Mouse (Mus musculus): ENCODE results near the gene Trim5.
"Not testable (repeated sequence)": the region's sequence is repeated elsewhere in the genome, so short reads cannot be mapped to it uniquely, and the experiment has no call there.

Trim5 gene

DNA sequence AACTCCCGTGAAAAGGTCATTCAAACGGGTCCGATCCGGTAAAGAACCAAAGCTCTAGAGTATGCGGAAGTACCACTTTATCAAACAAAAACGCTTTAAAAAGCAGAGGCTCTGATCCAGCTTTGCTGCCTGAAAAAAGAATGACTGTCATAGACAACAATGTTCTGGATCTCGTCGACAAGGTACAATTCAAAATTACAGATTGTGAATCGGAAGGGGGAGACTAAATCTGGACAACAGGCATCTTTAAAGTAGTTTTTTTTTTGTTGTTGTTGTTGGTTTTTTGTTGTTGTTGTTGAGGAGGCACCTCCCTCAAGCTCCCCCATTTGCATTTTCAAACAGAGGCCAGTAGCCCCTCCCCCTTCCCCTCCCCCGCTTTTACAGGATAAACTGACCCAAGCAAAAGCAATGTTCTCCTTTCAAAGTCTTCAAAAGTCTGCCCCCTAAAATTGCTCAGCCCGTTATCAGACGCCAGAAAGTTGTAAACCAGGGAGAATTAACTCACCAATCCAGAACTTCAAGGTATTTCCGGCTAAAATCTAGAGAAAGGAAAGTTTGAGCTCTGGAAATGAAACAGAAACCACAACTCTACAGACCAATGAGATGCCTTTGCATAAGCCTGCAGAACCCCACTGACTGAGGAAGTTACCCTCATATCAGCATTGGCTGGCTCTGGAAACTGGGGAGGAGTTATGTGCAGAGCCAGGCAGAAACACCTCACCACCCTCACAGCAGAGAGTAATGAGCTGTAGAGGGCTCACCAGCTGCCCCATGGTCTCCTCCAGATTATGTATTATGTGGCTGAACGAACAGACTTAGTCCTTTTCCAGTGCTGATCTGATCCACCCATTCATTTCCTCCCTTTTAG, at the start of gene Trim5:
Trim5 (minus strand) TSS at position 519 of the 868 bp plus-strand sequence.
- not testable (repeated sequence) for DNase-seq (ENCODE audit: low spot score in 2 of 2)

DNA sequence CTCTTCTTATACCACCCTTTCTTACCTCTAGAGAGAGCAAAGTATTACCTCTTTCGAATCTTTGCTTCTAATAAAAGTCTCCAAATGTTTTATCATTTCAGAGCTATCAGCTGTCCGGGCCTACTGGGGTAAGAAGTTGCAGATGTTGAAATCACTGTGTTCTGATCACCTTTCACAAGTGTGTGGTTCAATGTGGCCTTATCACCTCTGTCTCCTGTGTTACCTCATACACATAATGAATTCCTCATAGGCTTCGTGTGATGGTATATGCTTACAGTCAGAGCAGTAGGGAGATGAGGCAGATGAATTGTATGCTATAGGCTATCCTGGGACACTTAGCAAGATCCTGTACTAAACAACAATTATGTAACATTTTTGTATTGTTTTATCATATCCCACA, 47.7 kb upstream of the Trim5 start:
- DNase-seq (ENCODE audit: low spot score in 2 of 2): not testable (repeated sequence)

DNA sequence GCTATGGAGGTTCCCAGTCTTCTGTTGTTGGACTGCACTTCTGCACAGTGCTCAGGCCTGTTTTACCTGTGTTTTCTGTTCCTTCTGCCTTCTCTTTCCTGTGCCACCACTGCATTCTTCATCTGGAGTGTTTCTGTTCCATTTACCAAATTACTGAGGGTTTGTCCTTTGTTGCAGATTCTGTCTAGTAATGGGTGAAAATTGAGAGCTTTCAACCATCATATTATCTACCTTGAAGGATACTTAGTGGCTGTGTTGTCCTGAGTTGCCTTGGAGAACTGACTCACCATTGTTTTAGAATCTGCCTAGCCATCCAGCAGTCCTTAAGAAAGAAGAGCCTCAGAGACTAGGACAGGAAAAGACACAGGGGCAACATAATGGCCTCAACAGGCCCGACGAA, 41.3 kb upstream of the Trim5 start, which contains the start of gene Trim34b:
Trim34b (plus strand) TSS at position 301 of the 400 bp plus-strand sequence.
- not testable (repeated sequence) for DNase-seq (ENCODE audit: low spot score in 2 of 2)

DNA sequence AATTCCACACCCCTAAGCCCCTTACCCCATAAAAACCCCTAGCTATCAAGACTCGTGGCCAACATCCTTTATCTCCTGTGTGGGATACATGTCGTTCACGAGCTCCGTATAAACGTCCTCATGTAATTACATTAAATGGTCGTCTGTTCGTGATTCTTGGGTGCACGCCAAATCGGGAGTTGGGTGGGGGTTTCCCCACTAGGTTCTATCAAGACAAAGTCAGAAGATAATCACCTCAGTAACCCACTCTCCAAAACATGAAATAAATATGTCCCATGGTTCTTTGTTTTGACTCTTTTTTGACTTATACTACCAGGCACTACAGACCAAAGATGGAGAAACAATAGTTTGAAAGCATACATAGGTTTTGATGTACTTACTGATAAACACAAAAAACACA, 34.1 kb upstream of the Trim5 start:
- no peak for DNase-seq (ENCODE audit: low spot score in 2 of 2)

DNA sequence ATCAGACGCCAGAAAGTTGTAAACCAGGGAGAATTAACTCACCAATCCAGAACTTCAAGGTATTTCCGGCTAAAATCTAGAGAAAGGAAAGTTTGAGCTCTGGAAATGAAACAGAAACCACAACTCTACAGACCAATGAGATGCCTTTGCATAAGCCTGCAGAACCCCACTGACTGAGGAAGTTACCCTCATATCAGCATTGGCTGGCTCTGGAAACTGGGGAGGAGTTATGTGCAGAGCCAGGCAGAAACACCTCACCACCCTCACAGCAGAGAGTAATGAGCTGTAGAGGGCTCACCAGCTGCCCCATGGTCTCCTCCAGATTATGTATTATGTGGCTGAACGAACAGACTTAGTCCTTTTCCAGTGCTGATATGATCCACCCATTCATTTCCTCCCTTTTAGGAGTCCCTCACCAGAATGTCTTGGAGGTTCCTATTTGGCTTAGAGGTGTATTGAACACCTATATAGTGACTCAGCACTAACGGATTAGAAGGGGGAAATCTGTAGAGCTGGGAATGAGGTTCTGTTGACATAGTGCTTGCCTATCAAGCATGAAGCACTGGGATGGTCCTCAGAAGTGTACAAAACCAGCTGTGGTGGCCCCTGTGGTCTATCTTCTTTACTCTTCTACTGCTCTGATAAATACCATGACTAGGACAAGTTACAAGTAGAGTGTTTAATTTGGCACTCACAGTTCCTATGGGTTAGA, 27.6 kb upstream of the Trim5 start, which contains the start of gene Trim12a:
Trim12a (minus strand) TSS at position 98 of the 712 bp plus-strand sequence.
- DNase-seq (ENCODE audit: low spot score in 2 of 2): not testable (repeated sequence)

DNA sequence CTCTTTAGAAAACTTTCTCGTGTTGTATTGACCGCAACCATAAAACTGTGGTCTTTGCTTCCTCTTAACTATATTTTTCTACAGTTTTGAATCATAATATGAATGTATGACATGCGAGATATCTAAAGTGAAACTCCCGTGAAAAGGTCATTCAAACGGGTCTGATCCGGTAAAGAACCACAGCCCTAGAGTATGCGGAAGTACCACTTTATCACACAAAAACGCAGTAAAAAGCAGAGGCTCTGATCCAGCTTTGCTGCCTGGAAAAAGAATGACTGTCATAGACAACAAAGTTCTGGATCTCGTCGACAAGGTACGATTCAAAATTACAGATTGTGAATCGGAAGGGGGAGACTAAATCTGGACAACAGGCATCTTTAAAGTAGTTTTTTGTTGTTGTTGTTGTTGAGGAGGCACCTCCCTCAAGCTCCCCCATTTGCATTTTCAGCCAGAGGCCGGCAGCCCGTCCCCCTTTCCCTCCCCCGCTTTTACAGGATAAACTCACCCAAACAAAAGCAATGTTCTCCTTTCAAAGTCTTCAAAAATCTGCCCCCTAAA, 27.0 kb upstream of the Trim5 start:
- DNase-seq (ENCODE audit: low spot score in 2 of 2): no peak

DNA sequence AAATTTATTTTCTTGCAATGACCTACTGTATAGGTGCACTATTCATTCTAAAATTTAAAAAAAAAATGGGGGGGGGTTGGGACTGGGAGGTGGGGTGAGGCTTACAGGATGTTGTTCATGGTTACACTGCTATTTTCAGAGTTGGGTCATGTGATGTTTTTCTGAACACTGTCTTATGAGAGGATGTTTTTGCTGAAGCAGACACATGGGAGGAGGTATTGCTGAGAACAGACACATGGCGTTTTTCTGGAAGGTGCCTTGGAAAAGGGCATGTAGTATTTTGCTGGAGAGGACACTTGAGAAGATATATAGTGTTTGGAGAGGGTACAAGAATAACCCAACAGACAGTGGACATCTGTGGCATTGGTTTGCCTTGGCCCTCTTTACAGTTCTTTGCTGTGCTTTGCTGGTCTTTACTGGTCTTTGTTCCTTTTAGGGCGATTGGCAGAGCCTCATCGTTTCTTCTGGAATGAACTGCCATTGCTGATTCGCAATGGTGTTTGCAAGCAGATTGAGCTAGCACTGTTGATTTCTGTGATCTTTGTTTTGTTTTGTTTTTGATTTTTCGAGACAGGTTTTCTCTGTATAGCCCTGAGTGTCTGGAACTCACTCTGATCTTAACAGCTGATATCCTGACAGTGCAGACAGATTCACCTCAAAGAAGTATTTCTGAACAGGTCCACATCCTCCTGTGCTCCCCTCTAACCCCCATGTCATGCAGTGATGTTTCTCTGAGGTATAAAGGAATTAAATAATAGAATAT, 3.9 kb upstream of the Trim5 start:
- no peak for DNase-seq (ENCODE audit: low spot score in 2 of 2)

DNA sequence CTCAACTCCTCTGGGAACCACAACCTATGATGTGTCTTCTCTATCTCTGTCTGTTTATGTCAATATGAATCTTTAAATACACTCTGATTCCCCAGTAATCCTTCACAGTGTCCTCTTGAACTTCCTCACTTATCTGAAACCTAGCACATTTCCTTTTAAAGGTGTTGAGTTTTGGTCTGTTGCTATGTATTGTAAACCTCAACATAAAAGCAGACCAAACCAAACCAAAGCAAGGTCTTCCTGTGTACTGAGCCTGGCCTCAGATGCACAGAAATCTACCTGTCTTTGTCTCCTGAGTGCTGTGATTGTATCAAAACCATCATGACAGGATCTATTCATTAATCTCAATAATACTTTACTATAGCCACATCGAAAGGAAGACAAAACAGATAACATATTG, 2.7 kb upstream of the Trim5 start:
- DNase-seq (ENCODE audit: low spot score in 2 of 2): no peak

DNA sequence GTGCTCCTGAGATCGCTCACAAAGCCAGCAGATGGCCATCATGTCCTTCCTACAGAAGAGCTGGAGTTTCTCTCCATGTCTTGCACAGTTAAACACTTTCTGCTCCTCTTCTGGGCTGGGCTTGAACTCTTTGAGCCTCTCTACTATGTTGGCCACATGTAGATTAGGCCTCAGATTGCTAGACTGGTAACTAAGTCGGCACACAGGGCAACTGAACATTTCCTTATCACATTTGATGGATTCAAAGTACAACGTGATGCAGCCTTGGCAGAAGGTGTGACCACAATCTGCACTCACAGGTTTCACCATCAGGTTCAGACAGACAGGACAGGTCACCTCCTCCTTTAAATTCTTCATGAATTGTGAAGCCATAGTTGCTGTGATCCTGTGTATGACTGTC, 8.5 kb downstream of the Trim5 start:
- DNase-seq (ENCODE audit: low spot score in 2 of 2): not testable (repeated sequence)

DNA sequence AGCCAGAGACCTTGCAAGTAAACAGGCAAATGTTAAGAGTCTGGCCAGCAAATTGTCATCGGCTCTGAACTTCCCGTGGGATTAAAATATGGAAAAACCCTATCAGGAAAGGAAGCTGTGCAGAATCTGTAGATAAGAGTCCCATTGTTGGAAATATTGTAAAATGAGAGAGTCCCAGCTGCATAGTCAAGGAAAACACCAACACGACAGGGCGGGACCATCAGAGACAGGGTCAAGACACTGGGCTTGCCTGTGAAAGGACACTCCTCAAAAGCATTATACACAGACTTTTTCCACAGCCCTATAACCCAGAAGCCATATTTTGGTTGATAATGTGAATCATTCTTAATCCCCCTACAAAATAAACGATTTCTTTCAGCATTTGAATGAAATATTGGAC, 22.6 kb downstream of the Trim5 start:
- DNase-seq (ENCODE audit: low spot score in 2 of 2): not testable (repeated sequence)

DNA sequence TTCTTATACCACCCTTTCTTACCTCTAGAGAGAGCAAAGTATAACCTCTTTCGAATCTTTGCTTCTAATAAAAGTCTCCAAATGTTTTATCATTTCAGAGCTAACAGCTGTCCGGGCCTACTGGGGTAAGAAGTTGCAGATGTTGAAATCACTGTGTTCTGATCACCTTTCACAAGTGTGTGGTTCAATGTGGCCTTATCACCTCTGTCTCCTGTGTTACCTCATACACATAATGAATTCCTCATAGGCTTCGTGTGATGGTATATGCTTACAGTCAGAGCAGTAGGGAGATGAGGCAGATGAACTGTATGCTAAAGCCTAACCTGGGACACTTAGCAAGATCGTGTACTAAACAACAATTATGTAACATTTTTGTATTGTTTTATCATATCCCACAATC, 27.5 kb downstream of the Trim5 start:
- DNase-seq (ENCODE audit: low spot score in 2 of 2): not testable (repeated sequence)

DNA sequence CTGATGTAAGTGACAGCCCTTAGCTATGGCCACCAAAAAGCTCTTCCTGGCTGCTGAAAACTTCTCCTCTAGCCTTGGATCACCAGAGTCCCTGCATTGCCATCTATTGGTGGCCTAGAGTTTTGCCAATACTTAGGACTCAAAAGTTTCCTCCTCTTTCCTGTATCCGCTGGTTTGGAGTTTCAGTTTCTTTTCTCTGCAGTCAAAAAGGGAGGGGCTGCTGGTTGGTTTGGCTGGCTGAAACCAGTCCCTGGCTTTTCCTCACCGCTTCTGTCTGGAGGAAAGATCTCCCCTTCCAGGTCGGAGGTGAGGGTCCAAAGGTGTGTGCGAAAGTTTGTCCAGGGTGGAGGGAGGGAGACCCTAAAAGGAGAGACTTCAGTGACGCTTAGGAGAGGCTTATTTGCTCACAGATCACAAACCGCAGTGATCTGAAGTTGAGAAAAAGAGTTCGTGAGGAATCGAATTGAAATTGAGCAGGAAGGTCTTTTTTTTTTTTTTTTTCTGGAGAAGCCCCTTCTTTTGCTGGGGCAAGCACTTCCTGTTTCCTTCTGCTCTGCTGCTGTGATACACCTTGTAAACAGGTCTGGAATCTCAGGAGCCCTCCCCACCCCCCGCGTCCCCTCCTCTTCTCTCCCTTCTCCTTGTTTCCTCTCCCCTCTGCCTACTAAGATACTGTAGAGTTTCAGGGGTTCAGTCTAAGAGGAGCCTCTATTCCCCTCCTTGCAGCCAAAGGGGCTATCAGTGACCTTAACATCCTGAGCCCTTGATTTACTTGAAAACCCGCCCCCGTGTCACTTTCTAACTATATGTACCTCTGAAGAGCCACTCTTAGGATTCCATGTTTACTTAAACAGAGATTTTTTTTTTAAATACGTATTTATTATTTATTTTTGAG, 43.4 kb downstream of the Trim5 start, which contains the start of gene Trim34a:
Trim34a (plus strand) TSS at position 171 of the 895 bp plus-strand sequence.
- peak in 1 of 2 experiments; percentile 1 for DNase-seq (ENCODE audit: low spot score in 2 of 2)

DNA sequence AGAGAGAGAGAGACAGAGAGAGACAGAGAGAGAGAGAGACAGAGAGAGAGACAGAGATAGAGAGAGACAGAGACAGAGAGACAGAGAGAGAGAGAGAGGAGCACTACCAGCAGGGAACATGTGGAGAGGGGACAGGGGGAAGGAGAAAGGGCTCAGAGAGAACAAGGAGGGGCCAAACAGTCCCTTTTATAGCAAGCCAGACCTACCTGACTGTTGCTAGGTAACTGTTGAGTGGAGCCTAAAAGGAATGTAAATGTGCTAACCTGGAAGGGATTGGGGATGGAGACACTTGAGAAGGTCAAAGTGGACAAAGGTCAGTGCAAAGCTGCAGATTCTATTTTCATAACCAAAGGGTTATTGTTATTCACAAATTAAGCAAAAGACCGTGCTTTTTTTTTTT, 44.3 kb downstream of the Trim5 start:
- no peak for DNase-seq (ENCODE audit: low spot score in 2 of 2)

DNA sequence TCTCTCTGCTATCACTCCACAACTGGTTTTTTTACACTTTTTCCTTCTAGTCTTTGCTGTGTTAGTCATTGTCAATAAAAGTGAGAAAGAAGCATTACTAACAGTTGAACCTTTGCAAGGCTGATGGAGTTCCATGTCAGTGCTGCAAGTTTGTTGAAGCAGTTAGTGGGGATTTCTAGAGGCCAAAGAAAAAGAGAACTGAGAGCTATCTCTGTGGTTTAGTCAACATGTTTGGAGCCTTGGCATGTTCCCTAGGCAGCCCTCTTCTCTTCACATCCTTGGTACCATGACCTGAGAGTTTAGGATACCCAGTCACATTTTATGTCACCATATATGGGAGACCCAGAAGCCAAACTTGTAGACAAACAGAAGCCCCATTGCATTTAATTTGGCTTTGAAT, 47.0 kb downstream of the Trim5 start:
- no peak for DNase-seq (ENCODE audit: low spot score in 2 of 2)

DNA sequence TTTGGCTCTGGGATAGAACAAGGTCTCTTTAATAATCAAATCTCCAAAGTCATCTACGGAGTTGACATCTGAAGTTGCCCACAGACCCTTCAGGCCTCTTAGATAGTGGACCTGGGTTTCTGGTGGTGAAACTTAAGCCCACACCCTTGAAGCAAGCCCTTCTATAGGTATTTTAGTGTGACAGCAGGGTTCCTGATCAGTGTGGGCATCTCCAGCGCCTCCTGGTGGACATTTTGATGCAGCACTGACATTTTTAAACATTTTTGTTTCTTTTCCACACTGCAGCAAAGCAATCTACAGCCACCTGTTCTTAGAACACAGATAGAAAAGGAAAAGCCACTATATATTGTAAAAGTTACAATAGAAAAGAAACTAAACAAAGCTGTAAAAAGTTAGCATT, 56.7 kb downstream of the Trim5 start:
- DNase-seq (ENCODE audit: low spot score in 2 of 2): no peak

DNA sequence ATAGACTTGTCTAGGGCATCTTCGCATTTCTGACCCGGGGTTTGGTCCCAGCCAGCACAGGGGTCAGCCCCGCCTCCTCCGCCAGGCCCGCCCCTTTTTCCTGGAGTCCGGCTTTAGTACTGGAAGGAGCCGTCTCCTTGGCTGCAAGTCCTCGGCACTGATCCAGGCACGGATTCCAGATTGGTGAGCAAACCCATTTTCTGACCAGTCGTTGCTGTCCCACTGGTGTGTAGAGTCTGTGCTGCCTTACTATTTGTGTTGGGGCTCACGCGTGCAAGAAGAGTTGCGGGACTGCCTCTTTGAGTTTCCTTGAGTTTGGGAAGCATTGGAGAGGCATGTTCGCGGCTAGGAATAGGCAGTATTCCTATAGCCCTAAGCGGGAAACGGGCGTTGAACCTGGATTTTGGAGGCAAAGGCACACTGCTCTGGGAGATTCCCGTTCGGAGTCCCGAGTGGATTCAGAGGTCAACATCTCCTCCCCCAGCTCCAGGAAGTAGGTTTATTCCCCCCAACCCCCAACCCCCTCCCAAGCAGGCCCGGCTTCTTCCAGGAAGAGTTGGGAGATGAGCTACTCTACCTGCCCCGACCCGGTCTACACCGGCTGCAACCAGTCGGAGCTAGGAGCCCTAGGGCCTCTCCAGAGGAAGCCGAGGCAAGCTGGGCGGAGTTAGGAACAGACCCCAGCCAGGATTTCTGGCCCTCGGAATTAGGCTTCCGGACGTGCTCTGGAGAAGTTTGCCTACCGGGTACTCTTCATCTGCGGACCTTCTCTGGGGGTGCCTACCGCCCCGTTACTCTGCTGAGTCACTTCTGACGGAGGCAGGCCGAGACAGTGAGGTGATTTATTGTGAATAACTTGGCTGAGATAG, 69.0 kb downstream of the Trim5 start, which contains the start of gene Trim6:
Trim6 (plus strand) TSS at position 93 of the 869 bp plus-strand sequence.
- DNase-seq (ENCODE audit: low spot score in 2 of 2): no peak

DNA sequence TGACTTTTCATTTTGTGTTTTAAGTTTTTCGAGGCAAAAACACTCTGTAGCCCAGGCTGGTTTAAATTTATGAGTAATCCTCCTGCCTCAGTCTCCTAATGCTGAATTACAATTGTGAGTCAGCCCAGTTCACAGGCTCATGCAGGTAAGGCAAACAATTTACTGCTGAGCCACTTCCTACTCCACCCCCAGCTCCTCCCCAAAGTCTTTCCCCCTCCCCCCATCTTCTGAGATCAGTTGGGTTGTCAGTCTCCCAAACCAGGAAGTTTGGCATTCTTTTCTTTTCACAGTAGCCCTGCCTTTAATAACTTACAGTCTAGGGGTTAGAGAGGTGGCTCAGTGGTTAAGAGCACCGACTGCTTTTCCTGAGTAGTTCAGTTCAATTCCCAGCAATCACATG, 70.0 kb downstream of the Trim5 start:
- no peak for DNase-seq (ENCODE audit: low spot score in 2 of 2)

DNA sequence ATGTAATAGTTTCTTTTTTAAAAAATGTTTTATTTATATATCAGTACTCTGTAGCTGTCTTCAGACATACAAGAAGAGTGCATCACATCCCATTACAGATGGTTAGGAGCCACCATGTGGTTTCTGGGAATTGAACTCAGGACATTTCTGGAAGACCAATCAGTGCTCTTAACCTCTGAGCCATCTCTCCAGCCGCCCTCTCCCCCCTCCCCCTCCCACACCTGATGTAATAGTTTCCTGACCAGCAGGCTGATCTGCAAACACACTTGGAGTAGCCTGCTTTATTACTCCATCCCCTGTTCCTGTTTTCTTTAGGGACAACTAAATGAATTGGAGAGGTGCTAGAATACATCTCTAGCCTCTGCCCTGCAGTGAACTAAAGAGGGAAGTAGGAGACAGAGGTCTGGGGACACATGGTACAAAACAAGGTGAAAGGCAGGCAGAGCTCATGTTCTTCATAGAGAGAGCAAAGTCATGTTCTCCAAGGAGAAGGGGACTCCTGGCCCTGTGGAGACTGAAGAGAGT, 71.8 kb downstream of the Trim5 start:
- no peak for DNase-seq (ENCODE audit: low spot score in 2 of 2)

All from right cerebral cortex, postnatal 36 days (tissue).